Mouse (Mus musculus) lung, embryonic 14.5 days (tissue): ENCODE data around the gene P3h4. TPM values are rescaled to one million over a fixed set of nuclear protein-coding genes. Genes with fewer than 3 reads are reported as not detected.

Experiments
- ATAC-seq: fragments of 200-750 bp; cut with Nextera tagmentation; 2 replicates; pipeline ENCODE4 v1.8.0; 2017; ENCODE audit warnings: mild to moderate bottlenecking, moderate TSS enrichment, moderate library complexity; ENCODE audit not compliant: insufficient read depth
- DNase-seq: peaks from one replicate; pipeline ENCODE4 v3.0.0-alpha.2; 2015
- H3K27ac ChIP-seq: fragments of 300-500 bp; sonication (generic); 2 replicates; pipeline ENCODE4 v1.5.1; 2014; ENCODE audit warnings: low read depth, mild to moderate bottlenecking, moderate library complexity
- H3K27me3 ChIP-seq: fragments of 300-500 bp; sonication (generic); 2 replicates; pipeline ENCODE4 v1.6.1; 2014; ENCODE audit warnings: low read length, control low read depth; ENCODE audit not compliant: insufficient read depth
- H3K36me3 ChIP-seq: fragments of 300-500 bp; sonication (generic); 2 replicates; pipeline ENCODE4 v1.6.1; 2014; ENCODE audit warnings: control low read depth; ENCODE audit not compliant: insufficient read depth
- H3K4me1 ChIP-seq: fragments of 300-500 bp; sonication (generic); 2 replicates; pipeline ENCODE4 v1.6.1; 2014; ENCODE audit warnings: antibody characterized with exemption, control low read depth; ENCODE audit not compliant: insufficient read depth
- H3K4me2 ChIP-seq: fragments of 300-500 bp; sonication (generic); 2 replicates; pipeline ENCODE4 v1.6.1; 2014; ENCODE audit warnings: mild to moderate bottlenecking
- H3K4me3 ChIP-seq: fragments of 300-500 bp; sonication (generic); 2 replicates; pipeline ENCODE4 v1.5.1; 2014; ENCODE audit warnings: low read depth, low read length
- H3K9ac ChIP-seq: fragments of 300-500 bp; sonication (generic); 2 replicates; pipeline ENCODE4 v1.6.1; 2014
- H3K9me3 ChIP-seq: fragments of 300-500 bp; sonication (generic); 2 replicates; pipeline ENCODE4 v1.6.1; 2016; ENCODE audit warnings: low read depth, low read length, control low read depth
- CTCF ChIP-seq: IDR thresholded peaks from 2 replicates; pipeline ENCODE4 v1.5.1; 2016; ENCODE audit warnings: antibody characterized with exemption, low read depth
- WGBS: fragments of 180-500 bp; shearing (Covaris S2); extraction: QIAGEN DNeasy Blood & Tissue Kit; methylation state at CpG from one replicate; pipeline ENCODE4 v1.1.7; 2014; 5-methylcytosine and 5-hydroxymethylcytosine counted together
- polyA plus RNA-seq: library from polyadenylated mRNA; unstranded; fragments of >200 nt; fragmentation: Nextera tagmentation; extraction: Ambion mirVana; gene quantifications from 2 replicates; pipeline ENCODE4 v1.2.1, GENCODE M21; 2014

P3h4 gene
- polyA plus RNA-seq, 1 experiment from 2014 or later = 64.5 TPM

DNA sequence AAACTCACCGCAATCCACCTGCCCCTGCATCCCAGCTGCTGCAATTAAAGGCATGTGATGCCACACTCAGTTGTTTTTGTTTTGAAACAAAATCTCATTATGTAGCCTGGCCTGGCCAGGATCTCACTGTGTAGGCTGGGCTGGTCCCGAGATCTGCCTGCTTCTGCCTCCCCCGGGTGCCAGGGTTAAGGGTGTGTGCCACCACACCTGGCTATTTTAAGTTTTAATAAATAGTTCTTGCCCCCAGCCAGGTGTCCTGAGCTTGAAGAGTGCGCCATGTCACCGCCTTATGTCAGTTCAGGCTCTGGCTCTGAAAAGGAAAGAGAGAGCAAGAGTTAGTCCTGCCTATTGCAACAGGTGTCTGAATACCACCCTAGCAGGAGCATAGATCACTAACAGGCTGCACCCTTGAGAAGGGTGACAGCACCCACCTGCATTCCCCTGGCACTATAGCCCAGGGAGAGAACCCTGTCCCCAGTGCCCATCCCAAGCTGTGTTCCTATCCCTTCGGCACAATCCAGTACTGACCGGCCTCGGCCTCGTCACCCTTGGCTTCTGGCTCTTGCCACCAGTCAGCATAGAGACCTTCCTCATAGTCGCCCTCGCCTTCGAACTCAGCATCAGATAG lies 5.7 kb downstream of the P3h4 start:
- Histone ChIP-seq H3K27me3 (no peaks in the 10 kb centered on the region), H3K9me3 (no peaks in the 10 kb centered on the region), H3K9ac (no peak overlapping the region), H3K4me2 (no peak overlapping the region), H3K4me3 (no peak overlapping the region), H3K4me1 (peaks cover 18% of the 10 kb centered on the region), H3K27ac (no peak overlapping the region), H3K36me3 (peaks cover 47% of the 10 kb centered on the region)
- ATAC-seq (no peak), DNase-seq (no peak)
- no peak for TF ChIP-seq CTCF
- WGBS = 91% methylated on average over 12 of the region's 12 CpGs

DNA sequence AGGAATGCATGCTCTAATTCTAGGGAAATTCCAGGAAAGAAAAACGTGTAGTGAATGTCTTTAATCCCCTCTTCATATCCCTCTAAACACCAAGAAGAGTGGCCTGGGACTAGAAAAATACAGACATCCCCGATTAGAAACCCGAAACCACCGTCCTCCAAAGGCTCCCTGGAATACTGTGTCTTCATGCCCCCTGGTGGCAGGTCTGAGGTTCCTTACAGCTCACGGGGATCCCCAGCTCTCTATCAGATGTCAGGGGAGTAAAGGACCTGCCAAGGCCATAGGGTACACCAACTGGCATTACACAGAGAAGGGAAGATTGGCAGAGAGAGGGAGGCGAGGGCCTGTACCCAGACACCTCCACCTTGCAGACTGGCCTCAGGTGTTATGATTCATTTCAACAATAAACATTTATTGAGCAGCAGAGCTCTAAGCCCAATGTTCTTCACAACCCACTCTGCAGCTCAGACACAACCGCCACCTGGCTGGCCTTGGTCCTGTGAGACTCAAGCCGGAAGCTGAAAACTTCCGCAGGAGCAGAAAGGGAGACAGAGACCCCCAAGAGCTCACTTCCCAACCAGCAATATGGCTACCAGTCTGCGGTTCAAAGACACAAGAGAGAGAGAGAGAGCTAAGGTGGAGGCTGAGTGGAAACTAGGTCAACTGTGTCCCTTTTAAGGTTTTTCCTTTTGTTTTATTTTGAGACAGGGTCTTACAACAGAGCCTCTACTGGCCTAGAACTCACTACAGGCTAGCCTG lies 6.4 kb downstream of the P3h4 start:
- Histone ChIP-seq H3K27me3 (no peaks in the 10 kb centered on the region), H3K4me1 (peaks cover 22% of the 10 kb centered on the region), H3K9me3 (no peaks in the 10 kb centered on the region), H3K4me2 (no peak overlapping the region), H3K27ac (no peak overlapping the region), H3K9ac (no peak overlapping the region), H3K36me3 (peaks cover 47% of the 10 kb centered on the region), H3K4me3 (no peak overlapping the region)
- WGBS = 33% methylated on average over 10 of the region's 10 CpGs
- DNase-seq (peak; percentile 88), ATAC-seq (peak; percentile 25; the same call in 1 of the 2 replicates)
- peak; percentile 83 for TF ChIP-seq CTCF

DNA sequence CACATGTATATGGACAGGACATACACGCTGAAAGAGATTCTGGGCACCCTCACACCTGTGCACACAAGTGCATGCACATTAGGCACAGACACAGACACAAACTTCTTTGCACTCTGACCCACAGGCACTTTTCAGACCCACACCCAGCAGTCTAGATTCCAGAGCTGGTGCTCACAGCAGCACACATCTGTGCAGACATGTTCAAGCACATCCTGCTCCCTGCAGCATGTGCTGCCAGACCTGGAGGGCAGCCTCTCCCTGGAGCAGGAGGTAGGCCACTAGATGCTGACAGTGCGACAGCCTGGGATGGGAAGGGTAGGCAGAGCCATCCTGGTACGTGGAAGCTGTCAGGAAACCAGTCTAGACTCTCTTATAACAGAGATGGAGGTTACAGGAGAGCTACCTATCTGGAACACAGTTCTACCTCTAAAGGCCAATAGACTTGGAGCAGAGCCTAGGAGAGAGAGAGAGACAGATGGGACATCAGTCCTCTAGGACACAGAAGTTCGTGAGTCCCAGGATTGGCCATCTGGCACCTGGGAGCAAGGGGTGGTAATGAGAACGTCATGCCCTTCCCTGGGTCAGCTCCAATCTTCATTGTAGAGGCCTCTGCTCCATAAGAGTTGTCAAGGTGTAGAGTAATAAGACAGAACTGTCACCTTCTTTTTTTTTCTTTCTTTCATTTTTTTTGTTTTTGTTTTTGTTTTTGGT lies 7.5 kb downstream of the P3h4 start:
- H3K27ac ChIP-seq = no peak overlapping the region
- no peak for DNase-seq
- H3K9ac ChIP-seq = no peak overlapping the region
- no peak overlapping the region for H3K4me3 ChIP-seq
- H3K27me3 ChIP-seq = no peaks in the 10 kb centered on the region
- no peak for ATAC-seq
- H3K4me2 ChIP-seq = no peak overlapping the region
- H3K9me3 ChIP-seq = no peaks in the 10 kb centered on the region
- no peak for TF ChIP-seq CTCF
- H3K36me3 ChIP-seq = peaks cover 42% of the 10 kb centered on the region
- H3K4me1 ChIP-seq = peaks cover 20% of the 10 kb centered on the region
- 87% methylated on average over 5 of the region's 5 CpGs for WGBS

DNA sequence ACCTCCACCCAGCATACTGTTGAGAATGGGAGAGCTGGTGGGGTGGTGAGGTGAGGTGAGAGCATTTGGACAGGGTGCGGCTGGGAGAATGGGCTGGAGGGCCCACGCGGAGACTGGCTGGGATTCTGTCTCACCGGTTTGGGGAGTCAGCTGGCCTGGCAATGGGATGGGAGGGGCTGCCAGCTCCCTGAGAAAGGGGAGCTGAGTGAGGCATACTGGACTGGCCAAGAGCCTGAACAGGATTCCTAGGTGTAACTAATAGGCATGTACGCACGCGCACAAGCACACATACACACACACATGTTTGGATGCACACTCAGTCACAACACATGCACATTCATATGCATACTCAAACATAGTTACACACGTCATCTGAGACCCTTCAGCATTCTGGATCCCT lies 8.4 kb downstream of the P3h4 start:
- ATAC-seq = no peak
- WGBS = 74% methylated on average over 8 of the region's 8 CpGs
- no peak overlapping the region for H3K27ac ChIP-seq

DNA sequence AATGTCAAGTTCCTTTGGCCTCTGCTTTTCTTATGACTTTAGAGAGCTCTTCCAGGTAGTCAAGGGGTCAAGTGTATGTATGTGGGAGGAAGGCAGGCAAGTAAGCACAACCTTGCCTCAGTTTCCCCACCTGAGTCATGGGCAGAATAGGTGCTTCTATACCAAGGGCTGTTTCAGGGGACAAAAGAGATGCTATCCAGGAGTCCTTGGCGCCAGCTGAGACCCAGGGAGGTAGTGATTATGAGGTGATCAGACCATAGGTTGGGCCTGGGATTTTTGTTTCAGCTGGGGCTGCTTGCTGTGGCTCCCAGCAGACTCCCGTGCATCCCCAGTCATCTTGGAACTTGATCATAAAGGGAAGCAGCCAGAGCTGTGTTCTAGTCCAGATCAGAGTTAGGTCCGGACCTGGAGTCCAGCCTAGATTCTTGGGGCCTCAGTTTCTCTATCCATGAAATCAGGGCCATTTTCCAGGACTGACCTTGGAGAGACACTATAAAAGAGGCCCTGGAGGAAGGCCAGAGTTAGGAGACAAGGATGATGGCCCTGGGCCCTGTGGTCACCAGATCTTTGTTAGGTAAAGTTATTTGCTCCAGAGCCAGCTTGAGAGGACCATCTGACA lies 10.1 kb downstream of the P3h4 start:
- Histone ChIP-seq H3K4me2 (no peak overlapping the region), H3K9ac (no peak overlapping the region), H3K9me3 (no peaks in the 10 kb centered on the region), H3K27ac (no peak overlapping the region), H3K27me3 (no peaks in the 10 kb centered on the region), H3K36me3 (peaks cover 22% of the 10 kb centered on the region), H3K4me1 (peaks cover 22% of the 10 kb centered on the region; the same call in 1 of the 2 replicates), H3K4me3 (no peak overlapping the region)
- ATAC-seq (no peak), DNase-seq (no peak)
- TF ChIP-seq CTCF = no peak
- 92% methylated on average over 3 of the region's 3 CpGs for WGBS

More for the DNA sequence above, 8.4 kb downstream of the P3h4 start:
- peaks cover 22% of the 10 kb centered on the region; the same call in 1 of the 2 replicates for H3K4me1 ChIP-seq
- no peak overlapping the region for H3K9ac ChIP-seq
- no peaks in the 10 kb centered on the region for H3K27me3 ChIP-seq
- H3K36me3 ChIP-seq = peaks cover 36% of the 10 kb centered on the region
- no peak for DNase-seq
- H3K9me3 ChIP-seq = no peaks in the 10 kb centered on the region
- TF ChIP-seq CTCF = no peak
- H3K4me2 ChIP-seq = no peak overlapping the region
- no peak overlapping the region for H3K4me3 ChIP-seq

DNA sequence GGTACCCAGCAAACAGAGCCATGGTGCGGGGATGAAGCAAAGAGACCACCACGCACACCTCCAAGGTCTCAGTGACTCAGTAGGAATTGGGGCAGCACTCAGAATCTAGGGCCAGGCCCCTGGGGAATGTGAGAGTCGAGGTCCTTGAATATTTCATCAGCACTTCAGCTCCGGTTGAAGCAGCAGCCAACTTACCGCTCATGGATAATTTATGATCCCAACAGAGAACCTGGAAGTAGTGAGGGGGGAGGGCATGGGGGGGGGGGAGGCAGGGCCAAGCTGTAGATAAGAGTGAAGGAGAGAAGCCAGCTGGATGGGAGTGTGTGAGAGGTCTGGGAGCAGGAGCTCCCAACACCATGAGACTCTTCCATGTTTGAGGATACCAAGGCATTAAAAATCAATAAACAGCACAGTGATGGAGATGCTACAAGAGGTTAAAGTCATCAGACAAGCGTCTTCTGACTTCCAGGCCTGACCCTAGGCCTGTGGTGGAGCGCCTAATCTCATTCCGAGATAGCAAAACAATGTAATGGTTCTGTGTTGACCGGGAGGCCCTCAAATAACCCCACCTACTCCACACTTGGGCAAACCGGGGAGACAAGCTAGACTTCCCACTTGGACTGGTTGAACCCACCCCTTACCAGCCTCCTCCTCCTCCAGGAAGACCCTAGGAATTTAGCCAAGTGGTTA lies 11.0 kb downstream of the P3h4 start:
- Histone ChIP-seq H3K27ac (peak overlapping the region; percentile 61), H3K4me1 (peaks cover 22% of the 10 kb centered on the region; the same call in 1 of the 2 replicates), H3K4me3 (no peak overlapping the region), H3K36me3 (peaks cover 12% of the 10 kb centered on the region), H3K27me3 (no peaks in the 10 kb centered on the region), H3K9me3 (no peaks in the 10 kb centered on the region), H3K9ac (no peak overlapping the region), H3K4me2 (no peak overlapping the region)
- ATAC-seq (peak; percentile 29; the same call in 1 of the 2 replicates), DNase-seq (peak; percentile 39)
- WGBS = 19% methylated on average over 10 of the region's 10 CpGs
- TF ChIP-seq CTCF = no peak
